Mouse (Mus musculus): ENCODE measurements at regions not wholly inside any gene's neighbourhood (a gene's known extent, or its start where the extent isn't known, plus 50 kb on each side); places are given as distances from the start of the nearest gene placed in this dataset.

GRCm38 (mm10) chr2:171280132-171280531 is 548.5 kb downstream of the Dok5 start:
- no peak overlapping the region for H3K9ac ChIP-seq
- no peaks in the 10 kb centered on the region for H3K4me1 ChIP-seq (replicated peaks)
- no peaks in the 10 kb centered on the region for H3K9me3 ChIP-seq
- no peak overlapping the region for H3K27ac ChIP-seq (replicated peaks)
- no peak overlapping the region for H3K4me3 ChIP-seq
- 92% methylated on average over 3 of the region's 3 CpGs for WGBS
- H3K4me2 ChIP-seq: no peak overlapping the region
- no peaks in the 10 kb centered on the region for H3K27me3 ChIP-seq
- no peaks in the 10 kb centered on the region for H3K36me3 ChIP-seq
- no peak for ATAC-seq (ENCODE audit: low FRiP score, low read depth)

GRCm38 (mm10) chr2:171279319-171279718 is 547.7 kb downstream of the Dok5 start:
- H3K9me3 ChIP-seq: no peaks in the 10 kb centered on the region
- H3K9ac ChIP-seq: no peak overlapping the region
- no peak overlapping the region for H3K4me3 ChIP-seq
- WGBS: 80% methylated on average over 3 of the region's 3 CpGs
- no peaks in the 10 kb centered on the region for H3K4me1 ChIP-seq (replicated peaks)
- H3K4me2 ChIP-seq: no peak overlapping the region
- H3K27ac ChIP-seq (replicated peaks): no peak overlapping the region
- H3K27me3 ChIP-seq: no peaks in the 10 kb centered on the region
- H3K36me3 ChIP-seq: no peaks in the 10 kb centered on the region
- ATAC-seq (ENCODE audit: low FRiP score, low read depth): no peak

- no peak for ATAC-seq (ENCODE audit: low FRiP score, low read depth)
- Histone ChIP-seq H3K36me3 (no peaks in the 10 kb centered on the region), H3K27ac (replicated peaks) (no peak overlapping the region), H3K27me3 (no peaks in the 10 kb centered on the region), H3K4me3 (no peak overlapping the region), H3K4me2 (0 out of 2 replicates have a peak overlapping the region, but pooled peaks have one; percentile 13), H3K4me1 (replicated peaks) (no peaks in the 10 kb centered on the region), H3K9me3 (no peaks in the 10 kb centered on the region), H3K9ac (no peak overlapping the region)
- 53% methylated on average over 10 of the region's 10 CpGs for WGBS
These were observed 521.6 kb downstream of the Dok5 start for GRCm38 (mm10) chr2:171253194-171253593.

- WGBS: 80% methylated on average over 4 of the region's 4 CpGs
- ATAC-seq (ENCODE audit: low FRiP score, low read depth): no peak
- Histone ChIP-seq H3K36me3 (no peaks in the 10 kb centered on the region), H3K27ac (replicated peaks) (no peak overlapping the region), H3K4me3 (no peak overlapping the region), H3K9me3 (no peaks in the 10 kb centered on the region), H3K27me3 (no peaks in the 10 kb centered on the region), H3K4me2 (no peak overlapping the region), H3K4me1 (replicated peaks) (no peaks in the 10 kb centered on the region), H3K9ac (no peak overlapping the region)
These were observed 513.8 kb downstream of the Dok5 start for GRCm38 (mm10) chr2:171245391-171245790.

- H3K36me3 ChIP-seq: no peaks in the 10 kb centered on the region
- H3K9me3 ChIP-seq: no peaks in the 10 kb centered on the region
- 73% methylated on average over 5 of the region's 5 CpGs for WGBS
- no peak overlapping the region for H3K4me2 ChIP-seq
- H3K4me1 ChIP-seq (replicated peaks): no peaks in the 10 kb centered on the region
- no peak overlapping the region for H3K4me3 ChIP-seq
- H3K27ac ChIP-seq (replicated peaks): no peak overlapping the region
- no peak for ATAC-seq (ENCODE audit: low FRiP score, low read depth)
- H3K27me3 ChIP-seq: no peaks in the 10 kb centered on the region
- H3K9ac ChIP-seq: no peak overlapping the region
These were observed 510.7 kb downstream of the Dok5 start for GRCm38 (mm10) chr2:171242356-171242755.

GRCm38 (mm10) chr2:171237276-171237960 is 505.8 kb downstream of the Dok5 start:
- Histone ChIP-seq H3K27ac (replicated peaks) (no peak overlapping the region), H3K9me3 (no peaks in the 10 kb centered on the region), H3K4me2 (no peak overlapping the region), H3K27me3 (no peaks in the 10 kb centered on the region), H3K4me3 (no peak overlapping the region), H3K36me3 (no peaks in the 10 kb centered on the region), H3K9ac (no peak overlapping the region), H3K4me1 (replicated peaks) (no peaks in the 10 kb centered on the region)
- WGBS: 62% methylated on average over 8 of the region's 8 CpGs
- ATAC-seq (ENCODE audit: low FRiP score, low read depth): no peak

- Histone ChIP-seq H3K9ac (no peak overlapping the region), H3K36me3 (no peaks in the 10 kb centered on the region), H3K4me2 (no peak overlapping the region), H3K27ac (replicated peaks) (no peak overlapping the region), H3K4me3 (no peak overlapping the region), H3K4me1 (replicated peaks) (no peaks in the 10 kb centered on the region), H3K27me3 (no peaks in the 10 kb centered on the region), H3K9me3 (no peaks in the 10 kb centered on the region)
- no peak for ATAC-seq (ENCODE audit: low FRiP score, low read depth)
These were observed 501.2 kb downstream of the Dok5 start for GRCm38 (mm10) chr2:171232812-171233211.

GRCm38 (mm10) chr2:171231288-171232050 is 499.9 kb downstream of the Dok5 start:
- Histone ChIP-seq H3K4me2 (no peak overlapping the region), H3K4me3 (no peak overlapping the region), H3K27ac (replicated peaks) (no peak overlapping the region), H3K36me3 (no peaks in the 10 kb centered on the region), H3K4me1 (replicated peaks) (no peaks in the 10 kb centered on the region), H3K9me3 (no peaks in the 10 kb centered on the region), H3K9ac (no peak overlapping the region), H3K27me3 (no peaks in the 10 kb centered on the region)
- ATAC-seq (ENCODE audit: low FRiP score, low read depth): no peak
- WGBS: 82% methylated on average over 7 of the region's 7 CpGs

GRCm38 (mm10) chr2:171230536-171230935 is 498.9 kb downstream of the Dok5 start:
- H3K4me1 ChIP-seq (replicated peaks): no peaks in the 10 kb centered on the region
- H3K27ac ChIP-seq (replicated peaks): no peak overlapping the region
- no peaks in the 10 kb centered on the region for H3K27me3 ChIP-seq
- H3K9me3 ChIP-seq: no peaks in the 10 kb centered on the region
- H3K4me2 ChIP-seq: no peak overlapping the region
- WGBS: 80% methylated on average over 12 of the region's 12 CpGs
- ATAC-seq (ENCODE audit: low FRiP score, low read depth): no peak
- H3K36me3 ChIP-seq: no peaks in the 10 kb centered on the region
- no peak overlapping the region for H3K9ac ChIP-seq
- H3K4me3 ChIP-seq: no peak overlapping the region

- no peaks in the 10 kb centered on the region for H3K27me3 ChIP-seq
- no peaks in the 10 kb centered on the region for H3K36me3 ChIP-seq
- H3K4me1 ChIP-seq (replicated peaks): no peaks in the 10 kb centered on the region
- no peaks in the 10 kb centered on the region for H3K9me3 ChIP-seq
- H3K4me2 ChIP-seq: no peak overlapping the region
- WGBS: 43% methylated on average over 3 of the region's 3 CpGs
- ATAC-seq (ENCODE audit: low FRiP score, low read depth): no peak
- no peak overlapping the region for H3K4me3 ChIP-seq
- no peak overlapping the region for H3K27ac ChIP-seq (replicated peaks)
- no peak overlapping the region for H3K9ac ChIP-seq
These were observed 496.6 kb downstream of the Dok5 start for GRCm38 (mm10) chr2:171228229-171228628.

GRCm38 (mm10) chr2:171213792-171214191 is 482.2 kb downstream of the Dok5 start:
- Histone ChIP-seq H3K27ac (replicated peaks) (no peak overlapping the region), H3K9me3 (no peaks in the 10 kb centered on the region), H3K4me2 (no peak overlapping the region), H3K27me3 (no peaks in the 10 kb centered on the region), H3K4me3 (no peak overlapping the region), H3K9ac (no peak overlapping the region), H3K36me3 (no peaks in the 10 kb centered on the region), H3K4me1 (replicated peaks) (no peaks in the 10 kb centered on the region)
- ATAC-seq (ENCODE audit: low FRiP score, low read depth): no peak
- WGBS: 55% methylated on average over 6 of the region's 6 CpGs

GRCm38 (mm10) chr2:171196472-171196871 is 464.9 kb downstream of the Dok5 start:
- Histone ChIP-seq H3K4me1 (replicated peaks) (no peaks in the 10 kb centered on the region), H3K36me3 (no peaks in the 10 kb centered on the region), H3K27me3 (no peaks in the 10 kb centered on the region), H3K9ac (no peak overlapping the region), H3K27ac (replicated peaks) (no peak overlapping the region), H3K4me3 (no peak overlapping the region), H3K4me2 (no peak overlapping the region), H3K9me3 (no peaks in the 10 kb centered on the region)
- WGBS: 80% methylated on average over 7 of the region's 7 CpGs
- no peak for ATAC-seq (ENCODE audit: low FRiP score, low read depth)
